Mouse (Mus musculus) G1E (cell line): ENCODE results near the gene Gm1604a.
"Not testable (repeated sequence)": the region's sequence is repeated elsewhere in the genome, so short reads cannot be mapped to it uniquely, and the experiment has no call there.

Experiments
- CTCF ChIP-seq: IDR thresholded peaks from 2 replicates; pipeline ENCODE4 v1.5.1; 2012; ENCODE audit warnings: low read depth, low read length, inconsistent platforms, mixed read lengths
- GATA1 ChIP-seq: IDR thresholded peaks from 2 replicates; pipeline ENCODE4 v1.6.1; 2012; ENCODE audit warnings: borderline replicate concordance, low read length, inconsistent platforms, mixed read lengths
- GATA2 ChIP-seq: IDR thresholded peaks from 2 replicates; pipeline ENCODE4 v1.6.1; 2012; ENCODE audit warnings: low read depth, low read length, inconsistent platforms, borderline replicate concordance
- POLR2AphosphoS5 ChIP-seq: IDR thresholded peaks from 2 replicates; pipeline ENCODE4 v1.6.1; 2012; ENCODE audit warnings: low read depth, low read length, inconsistent platforms; ENCODE audit not compliant: insufficient replicate concordance
- TAL1 ChIP-seq: conservative IDR thresholded peaks from 2 replicates; pipeline ENCODE4 v1.6.1; 2012; ENCODE audit warnings: low read depth, low read length, inconsistent platforms, mixed read lengths

DNA sequence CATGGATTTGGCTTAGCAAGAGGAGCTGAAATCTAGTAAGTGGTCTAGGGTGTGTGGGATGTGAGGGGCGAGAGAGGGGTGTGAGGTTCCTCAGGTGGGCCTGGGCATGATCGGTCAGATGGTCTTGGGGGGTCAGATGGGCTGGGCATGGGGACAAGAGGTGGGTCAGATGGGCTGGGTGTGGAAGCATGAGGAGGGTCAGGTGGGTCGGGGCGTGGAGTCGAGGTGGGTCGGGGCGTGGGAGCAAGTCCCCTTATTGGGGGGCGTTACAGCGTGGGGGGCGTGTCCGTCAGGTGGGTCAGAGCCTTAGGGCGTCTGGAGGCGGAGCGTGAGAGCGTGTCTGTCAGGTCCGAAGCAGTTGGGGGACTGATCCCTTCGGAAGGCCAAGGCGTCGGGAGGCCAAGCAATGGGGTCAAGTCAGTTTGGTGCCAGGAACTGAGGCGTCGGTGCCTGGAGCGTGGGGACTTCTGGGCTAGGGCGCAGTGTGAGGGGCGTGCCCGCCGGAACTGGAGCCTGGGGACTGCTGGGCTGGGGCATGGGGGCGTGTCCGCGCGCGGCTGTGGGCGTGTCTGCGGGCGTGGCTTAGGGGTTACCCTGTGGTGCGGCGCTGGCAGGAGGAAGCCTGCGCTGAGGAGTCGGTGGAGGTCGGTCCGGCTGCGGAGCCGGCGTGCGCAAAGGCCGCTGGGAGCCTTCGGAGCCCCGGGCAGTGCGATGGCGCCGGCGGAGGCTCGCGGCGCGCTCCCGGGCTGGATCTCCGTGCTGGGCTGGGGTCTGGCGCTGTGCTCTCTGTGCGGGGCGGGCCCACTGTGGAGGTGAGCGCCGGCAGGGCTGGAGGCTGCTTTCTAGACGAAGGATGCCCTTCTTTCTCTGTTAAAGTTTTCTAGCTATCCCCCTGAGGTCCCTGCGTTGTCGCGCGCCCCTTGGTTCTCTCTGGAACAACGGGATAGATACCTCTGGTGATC lies 46.8 kb upstream of the Gm1604a start, which contains the start of gene Gm49721:
- TF ChIP-seq CTCF, POLR2AphosphoS5, TAL1, GATA2, GATA1: not testable (repeated sequence)
